In genomic region chr6:86749817-86750216, GRCm38 (mm10) we compare ENCODE assay signal across 17 mouse cellular contexts. TPM values are rescaled to one million over a fixed set of nuclear protein-coding genes. Genes with fewer than 3 reads are reported as not detected.
DNase-seq lines count a peak whose midpoint lies in the region; TF ChIP-seq lines count a peak whose summit lies in the region.
"Had no signal": no experiment of that assay in that cellular context is flagged by ENCODE, and none has a peak within 500 bp of the region (broad histone marks: within the 10 kb centered on the region; RNA-seq: fewer than 3 reads in every experiment).

No protein-coding gene starts in this region.

- peak; percentile 70 to 75 for TF ChIP-seq EP300 in MEL (IDR thresholded peaks at IDR 0.05; ENCODE audit: low read depth in 1 of 2, low read length in 2 of 2)

- no peak for TF ChIP-seq RAD21 in MEL (IDR thresholded peaks at IDR 0.05; ENCODE audit: low read depth, low read length)

- H3K79me2 ChIP-seq in MEL (ENCODE audit: control insufficient read depth, insufficient read depth, low read length, poor library complexity), result no peaks in the 10 kb centered on the region

- no peaks in the 10 kb centered on the region for H3K9me3 ChIP-seq in MEL (replicated peaks; ENCODE audit: insufficient read depth, low read length)

- H3K4me3 ChIP-seq in MEL (ENCODE audit: control insufficient read depth in 1 of 2, insufficient read depth in 1 of 2, low read depth in 2 of 2, low read length in 2 of 2), result no peak overlapping the region

- no peaks in the 10 kb centered on the region for H3K27me3 ChIP-seq in MEL (ENCODE audit: control insufficient read depth in 1 of 2, insufficient read depth in 2 of 2, low read length in 2 of 2)
- H3K27me3 ChIP-seq: CH12.LX, Patski had no signal

- H3K27ac ChIP-seq in MEL (ENCODE audit: control insufficient read depth, low read depth, low read length), result peak overlapping the region; percentile 11; the same call in 1 of the 2 replicates

- H3K36me3 ChIP-seq in MEL (ENCODE audit: control insufficient read depth in 1 of 2, insufficient read depth in 2 of 2, low read length in 2 of 2), result peaks cover 0 to 7% of the 10 kb centered on the region in 2 experiments; a peak in 3 of 4 replicates
- H3K36me3 ChIP-seq: G1E had no signal

- TF ChIP-seq POLR2A in MEL (IDR thresholded peaks at IDR 0.05; ENCODE audit: control insufficient read depth in 1 of 2, insufficient read depth in 1 of 2, low read depth in 1 of 2, low read length in 2 of 2, poor library complexity in 1 of 2), result no peak

- H3K4me1 ChIP-seq in MEL (ENCODE audit: control insufficient read depth in 1 of 2, insufficient read depth in 2 of 2, low read length in 2 of 2), result peaks cover 0 to 14% of the 10 kb centered on the region in 2 experiments; a peak in 2 of 4 replicates

- no peak for TF ChIP-seq CTCF in MEL (IDR thresholded peaks at IDR 0.05 in 2 of 3, conservative IDR thresholded peaks at IDR 0.05 in 1 of 3; ENCODE audit: control insufficient read depth in 1 of 3, insufficient read depth in 1 of 3, low read depth in 2 of 3, low read length in 3 of 3, poor library complexity in 1 of 3, severe bottlenecking in 1 of 3)

- peak; percentile 50 for DNase-seq in MEL (ENCODE audit: low read depth, low spot score)
- DNase-seq in adrenal gland, postnatal 36 days, result no peak
- DNase-seq: adrenal gland, adult 2 months; adrenal gland, adult 8-10 months; adrenal gland, postnatal 10 days; adrenal gland, postnatal 14 days; adrenal gland, postnatal 25 days; B cell, adult 2 months; cerebellum, adult 11 months; cerebellum, adult 11-12 months; cerebellum, adult 18-20 months; cerebellum, adult 2 months; cerebellum, adult 8-10 months; cerebellum, adult 9-10 months had no signal

- H3K9ac ChIP-seq in MEL (ENCODE audit: control insufficient read depth, low read depth, low read length, poor library complexity, severe bottlenecking), result no peak overlapping the region

TF ChIP-seq in MEL, 35 proteins besides CTCF, POLR2A, EP300 and RAD21:
- TF ChIP-seq ZMIZ1 (IDR thresholded peaks at IDR 0.05; ENCODE audit: low read depth, low read length) (no peak), ELF1 (IDR thresholded peaks at IDR 0.05; ENCODE audit: low read depth, low read length) (no peak), UBTF (IDR thresholded peaks at IDR 0.05; ENCODE audit: borderline replicate concordance, insufficient read depth, low read depth, low read length) (no peak), ZC3H11A (IDR thresholded peaks at IDR 0.05; ENCODE audit: low read depth, low read length) (no peak), MAFK (IDR thresholded peaks at IDR 0.05; ENCODE audit: borderline replicate concordance, low read depth, low read length) (no peak), HCFC1 (IDR thresholded peaks at IDR 0.05; ENCODE audit: low read depth, low read length) (no peak), USF2 (IDR thresholded peaks at IDR 0.05; ENCODE audit: borderline replicate concordance in 1 of 2, insufficient read depth in 1 of 2, low read depth in 1 of 2, low read length in 2 of 2) (no peak), TBP (IDR thresholded peaks at IDR 0.05; ENCODE audit: low read depth, low read length) (no peak), TCF12 (IDR thresholded peaks at IDR 0.05; ENCODE audit: low read depth, low read length) (peak; percentile 74), E2F4 (IDR thresholded peaks at IDR 0.05; ENCODE audit: borderline replicate concordance, low read depth, low read length) (no peak), GATA1 (IDR thresholded peaks at IDR 0.05; ENCODE audit: low read depth, low read length) (peak; percentile 85), ZKSCAN1 (IDR thresholded peaks at IDR 0.05; ENCODE audit: low read depth, low read length) (no peak), TAL1 (IDR thresholded peaks at IDR 0.05; ENCODE audit: low read length) (peak; percentile 59), RCOR1 (IDR thresholded peaks at IDR 0.05; ENCODE audit: low read depth, low read length) (0 out of 2 replicates have a peak, but pooled peaks have one; percentile 23), MAZ (IDR thresholded peaks at IDR 0.05; ENCODE audit: low read depth, low read length) (no peak), MYC (IDR thresholded peaks at IDR 0.05; ENCODE audit: low read depth, low read length) (no peak), MAX (IDR thresholded peaks at IDR 0.05; ENCODE audit: low read length) (no peak)

RNA-seq across cellular contexts. Expression of gene Gmcl1, which starts 16.6 kb away (rescaled TPM):
- total RNA-seq in MEL (2012; rRNA removed), result 15.9 TPM in 2 replicates
- polyA plus RNA-seq in MEL (2012; ENCODE audit: insufficient read depth in 1 of 2, insufficient read length in 2 of 2, low read depth in 1 of 2, low replicate concordance in 2 of 2, missing spikeins in 1 of 2), result 10 to 100 TPM; 21.5 to 67.0 TPM
- 10 to 100 TPM; 14.6 to 24.3 TPM for total RNA-seq in adrenal gland, postnatal 36 days (2021)

RNA-seq across cellular contexts. Expression of gene Anxa4, which starts 43.6 kb away (rescaled TPM):
- total RNA-seq in MEL (2012; rRNA removed), result 30.4 and 31.1 TPM in 2 replicates
- polyA plus RNA-seq in MEL (2012; ENCODE audit: insufficient read depth in 1 of 2, insufficient read length in 2 of 2, low read depth in 1 of 2, low replicate concordance in 2 of 2, missing spikeins in 1 of 2), result 100 to 1,000 TPM in 1 of 2 experiments, 10 to 100 TPM in 1; 53.6 to 176 TPM
- 10 to 100 TPM; 62.8 to 72.5 TPM for total RNA-seq in adrenal gland, postnatal 36 days (2021)
